Mouse (Mus musculus) liver, embryonic 14.5 days (tissue): ENCODE measurements around the gene Ak5. TPM values are rescaled to one million over a fixed set of nuclear protein-coding genes. Genes with fewer than 3 reads are reported as not detected.
"Not testable (repeated sequence)": the region's sequence is repeated elsewhere in the genome, so short reads cannot be mapped to it uniquely, and the experiment has no call there.

ENCODE experiments used
- ATAC-seq: fragments of 200-750 bp; cut with Nextera tagmentation; 2 replicates; pipeline ENCODE4 v1.8.0; 2017; ENCODE audit warnings: moderate number of reproducible peaks, mild to moderate bottlenecking, moderate library complexity; ENCODE audit not compliant: insufficient read depth
- DNase-seq, 3 experiments: peaks; one replicate each; pipeline ENCODE4 v3.0.0-alpha.2; 2012 to 2013; ENCODE audit warnings: low read depth in 3 of 3, low spot score in 3 of 3
- H3K27ac ChIP-seq: fragments of 300-500 bp; sonication (generic); 2 replicates; pipeline ENCODE4 v1.5.1; 2014; ENCODE audit warnings: moderate library complexity, mild to moderate bottlenecking, control low read depth, inconsistent platforms
- H3K27me3 ChIP-seq: fragments of 300-500 bp; sonication (generic); 2 replicates; pipeline ENCODE4 v1.6.1; 2014; ENCODE audit warnings: mild to moderate bottlenecking, low read length, moderate library complexity; ENCODE audit not compliant: control insufficient read depth, insufficient read depth
- H3K36me3 ChIP-seq: fragments of 300-500 bp; sonication (generic); replicated peaks from 2 replicates; pipeline ENCODE4 v1.6.1; 2014; ENCODE audit warnings: low read depth; ENCODE audit not compliant: control insufficient read depth, insufficient read depth
- H3K4me1 ChIP-seq, 2 experiments: fragments of 200-500 bp in 1 of 2; fragments of 300-500 bp in 1 of 2; sonication (generic) in 1 of 2; replicated peaks; 2 replicates each; pipeline ENCODE4 v1.6.1; 2012 to 2014; ENCODE audit warnings: antibody characterized with exemption in 1 of 2, inconsistent platforms in 1 of 2, low read length in 1 of 2; ENCODE audit not compliant: control insufficient read depth in 2 of 2, insufficient read depth in 2 of 2
- H3K4me2 ChIP-seq: fragments of 300-500 bp; sonication (generic); 2 replicates; pipeline ENCODE4 v1.6.1; 2014; ENCODE audit warnings: low read depth, mild to moderate bottlenecking, control low read depth, moderate library complexity
- H3K4me3 ChIP-seq, 2 experiments: fragments of 200-500 bp in 1 of 2; fragments of 300-500 bp in 1 of 2; sonication (generic) in 1 of 2; 2 replicates each; pipeline ENCODE4 v1.5.1; 2012 to 2014; ENCODE audit warnings: low read depth in 2 of 2, low read length in 2 of 2, mild to moderate bottlenecking in 2 of 2, control low read depth in 1 of 2, inconsistent platforms in 1 of 2, moderate library complexity in 1 of 2; ENCODE audit not compliant: insufficient read depth in 1 of 2
- H3K9ac ChIP-seq: fragments of 300-500 bp; sonication (generic); replicated peaks from 2 replicates; pipeline ENCODE4 v1.6.1; 2014; ENCODE audit warnings: mild to moderate bottlenecking, control low read depth, moderate library complexity
- H3K9me3 ChIP-seq: fragments of 300-500 bp; sonication (generic); 2 replicates; pipeline ENCODE4 v1.6.1; 2016; ENCODE audit warnings: low read length, mixed read lengths; ENCODE audit not compliant: control insufficient read depth
- CTCF ChIP-seq: IDR thresholded peaks from 2 replicates; pipeline ENCODE4 v1.5.1; 2016; ENCODE audit warnings: antibody characterized with exemption, low read depth, control low read depth
- EP300 ChIP-seq: IDR thresholded peaks from 2 replicates; pipeline ENCODE4 v1.6.1; 2016; ENCODE audit warnings: antibody characterized with exemption, low read depth
- WGBS: fragments of 180-500 bp; shearing (Covaris S2); extraction: QIAGEN DNeasy Blood & Tissue Kit; methylation state at CpG from one replicate; pipeline ENCODE4 v1.1.7; 2014; ENCODE audit not compliant: insufficient replicate concordance; 5-methylcytosine and 5-hydroxymethylcytosine counted together
- polyA plus RNA-seq, 2 experiments: library from polyadenylated mRNA; depleted of rRNA in 1 of 2; stranded (reverse) in 1 of 2; unstranded in 1 of 2; fragments of >200 nt; fragmentation: Nextera tagmentation in 1 of 2; extraction: Ambion mirVana in 1 of 2; gene quantifications; 2 replicates each; pipeline versions ENCODE4 v1.2.1 to v1.2.3; 2012 to 2014

The Ak5 gene
- polyA plus RNA-seq, 2 experiments: 0.08 to 0.18 TPM

DNA sequence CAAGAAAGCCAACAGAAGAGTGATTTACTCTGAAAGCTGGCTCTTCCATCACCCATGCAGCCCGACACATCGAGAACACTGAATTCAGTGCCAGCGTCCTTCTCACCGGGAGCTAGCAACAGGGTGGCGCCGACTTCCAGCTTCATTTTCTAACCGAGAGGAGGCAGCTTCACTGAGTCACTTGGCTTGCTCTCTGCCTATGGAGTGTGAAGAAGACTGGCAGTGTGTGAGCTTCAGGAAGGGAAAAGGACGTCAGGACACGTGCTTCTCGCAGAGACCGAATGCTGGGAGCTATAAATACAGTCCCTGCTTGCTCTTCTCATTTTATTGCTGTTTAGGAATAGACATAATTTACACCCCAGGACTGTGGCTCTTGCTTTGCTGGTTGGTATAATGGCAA, 62.3 kb downstream of the Ak5 start:
- no peaks in the 10 kb centered on the region for H3K4me1 ChIP-seq
- no peak for TF ChIP-seq EP300
- TF ChIP-seq CTCF: no peak
- DNase-seq: no peak
- H3K27ac ChIP-seq: no peak overlapping the region
- 71% methylated on average over 11 of the region's 11 CpGs for WGBS
- ATAC-seq: no peak
- no peak overlapping the region for H3K9ac ChIP-seq
- H3K36me3 ChIP-seq: no peaks in the 10 kb centered on the region
- H3K27me3 ChIP-seq: no peaks in the 10 kb centered on the region
- no peaks in the 10 kb centered on the region for H3K9me3 ChIP-seq
- H3K4me3 ChIP-seq: no peak overlapping the region
- H3K4me2 ChIP-seq: no peak overlapping the region

DNA sequence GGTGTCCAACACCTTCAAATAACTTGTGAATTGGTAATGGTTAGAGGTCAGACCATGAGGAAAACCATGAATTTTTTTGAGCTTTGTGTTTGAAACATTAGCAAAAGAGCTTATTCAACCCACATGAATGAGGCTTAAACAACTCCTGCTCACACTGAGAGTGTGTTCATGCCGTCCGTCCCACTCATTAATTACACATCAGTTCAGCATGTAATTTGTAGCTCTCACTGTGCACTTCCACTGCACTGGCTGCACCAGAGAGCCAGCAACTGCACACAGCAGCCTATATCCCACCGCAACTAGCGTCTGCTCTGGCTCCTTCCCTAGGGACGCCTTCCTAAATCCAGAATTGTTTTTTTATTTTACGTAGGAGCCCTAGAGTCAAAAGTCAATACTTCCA, 68.5 kb downstream of the Ak5 start:
- Histone ChIP-seq H3K4me2 (no peak overlapping the region), H3K27me3 (no peaks in the 10 kb centered on the region), H3K36me3 (no peaks in the 10 kb centered on the region), H3K27ac (no peak overlapping the region), H3K9ac (no peak overlapping the region), H3K4me3 (no peak overlapping the region), H3K4me1 (no peaks in the 10 kb centered on the region), H3K9me3 (no peaks in the 10 kb centered on the region)
- TF ChIP-seq CTCF: no peak
- no peak for TF ChIP-seq EP300
- ATAC-seq: no peak
- DNase-seq: no peak
- WGBS: 70% methylated on average over 6 of the region's 6 CpGs

DNA sequence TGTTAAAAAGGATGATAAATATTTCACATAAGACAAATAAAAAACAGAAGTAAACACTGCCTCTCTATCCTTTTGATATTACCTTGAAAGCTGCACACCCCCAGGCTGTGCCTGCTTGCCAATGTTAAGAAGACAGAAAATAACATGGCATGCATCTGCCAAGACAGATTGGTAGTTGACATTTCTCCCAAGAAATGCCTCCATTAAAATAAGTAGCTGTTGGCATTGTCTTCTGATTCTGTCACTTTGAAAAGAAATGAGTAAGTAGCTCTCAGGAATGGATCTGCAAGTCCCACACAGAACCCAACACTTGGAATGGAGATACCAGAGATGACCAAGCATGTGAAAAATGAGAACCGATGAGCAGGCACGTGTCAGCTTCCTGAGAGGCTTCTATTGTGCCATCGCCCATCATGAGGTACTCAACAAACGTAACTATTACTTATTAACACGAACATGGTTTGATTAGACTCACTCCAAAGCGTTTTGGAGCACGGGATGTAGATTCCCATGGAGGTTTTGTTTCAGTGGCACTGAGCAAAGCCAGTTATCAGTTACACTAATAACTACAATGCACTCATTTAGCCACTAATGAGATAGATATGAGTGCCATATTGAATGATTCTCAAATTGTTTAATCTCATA, 71.6 kb downstream of the Ak5 start:
- no peak overlapping the region for H3K4me3 ChIP-seq
- no peak for DNase-seq
- no peaks in the 10 kb centered on the region for H3K9me3 ChIP-seq
- H3K4me2 ChIP-seq: no peak overlapping the region
- no peaks in the 10 kb centered on the region for H3K36me3 ChIP-seq
- H3K27me3 ChIP-seq: no peaks in the 10 kb centered on the region
- H3K4me1 ChIP-seq: no peaks in the 10 kb centered on the region
- no peak for TF ChIP-seq CTCF
- TF ChIP-seq EP300: no peak
- WGBS: 61% methylated on average over 7 of the region's 7 CpGs
- H3K9ac ChIP-seq: no peak overlapping the region
- ATAC-seq: no peak
- no peak overlapping the region for H3K27ac ChIP-seq

DNA sequence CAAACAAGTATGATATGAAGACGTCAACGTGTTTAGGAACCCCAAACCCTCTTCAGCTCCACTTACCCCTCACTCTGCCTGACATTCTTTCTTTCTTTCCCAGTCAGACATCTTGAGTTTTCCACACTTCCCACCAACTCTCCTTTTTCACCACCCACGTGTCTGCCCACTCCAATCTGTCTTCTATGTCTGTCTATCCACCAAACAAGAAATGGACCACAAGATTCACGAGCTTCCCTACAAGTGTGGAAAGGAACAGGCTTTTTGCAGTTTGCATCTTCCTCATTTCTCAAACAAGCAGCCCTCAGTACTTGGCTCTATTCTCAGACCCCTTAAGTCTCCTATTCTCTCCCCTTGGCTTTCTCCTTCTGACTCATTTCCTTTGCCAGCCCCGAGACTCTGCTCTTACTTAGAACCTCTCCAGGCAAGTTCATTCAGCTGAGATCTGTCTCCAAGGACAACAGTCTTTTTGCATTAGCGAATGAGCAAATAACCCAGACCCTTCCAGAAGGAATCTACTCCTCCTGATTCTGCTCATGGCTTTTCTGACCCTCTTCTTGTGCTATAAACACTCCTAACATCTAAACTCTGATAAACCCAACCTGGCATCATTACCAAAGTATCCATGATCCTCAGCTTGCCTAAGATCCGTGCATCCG, 75.3 kb downstream of the Ak5 start:
- no peaks in the 10 kb centered on the region for H3K27me3 ChIP-seq
- WGBS: 41% methylated on average over 8 of the region's 8 CpGs
- no peak overlapping the region for H3K4me3 ChIP-seq

DNA sequence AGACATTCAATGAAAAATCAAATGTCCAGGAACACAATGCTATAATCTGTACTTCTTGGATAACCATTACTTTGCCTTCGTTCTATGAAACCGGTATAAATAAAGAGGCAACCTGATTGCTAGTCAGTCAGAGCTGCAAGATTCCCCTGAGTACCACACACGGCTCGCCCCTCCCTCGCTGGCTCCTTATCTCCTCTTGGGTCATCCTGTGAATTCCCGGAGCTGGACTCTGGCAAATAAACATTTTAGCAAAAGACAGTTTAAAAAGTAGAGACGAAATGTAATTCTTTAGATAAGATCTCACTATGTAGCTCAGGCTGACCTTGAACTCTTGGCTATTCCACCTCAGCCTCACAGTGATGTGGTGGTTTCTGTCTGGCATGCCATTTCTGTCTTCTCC, 77.7 kb downstream of the Ak5 start:
- H3K9me3 ChIP-seq: no peaks in the 10 kb centered on the region
- no peaks in the 10 kb centered on the region for H3K4me1 ChIP-seq
- H3K4me3 ChIP-seq: no peak overlapping the region
- no peaks in the 10 kb centered on the region for H3K36me3 ChIP-seq
- ATAC-seq: no peak
- no peak for DNase-seq
- TF ChIP-seq CTCF (no peak), EP300 (no peak)
- 56% methylated on average over 7 of the region's 7 CpGs for WGBS
- H3K27me3 ChIP-seq: no peaks in the 10 kb centered on the region
- H3K27ac ChIP-seq: no peak overlapping the region
- no peak overlapping the region for H3K9ac ChIP-seq
- no peak overlapping the region for H3K4me2 ChIP-seq

More for the DNA sequence above, 75.3 kb downstream of the Ak5 start:
- H3K4me2 ChIP-seq: no peak overlapping the region
- no peaks in the 10 kb centered on the region for H3K4me1 ChIP-seq
- DNase-seq (no peak), ATAC-seq (no peak)
- no peak overlapping the region for H3K27ac ChIP-seq
- H3K9ac ChIP-seq: no peak overlapping the region
- no peaks in the 10 kb centered on the region for H3K36me3 ChIP-seq
- TF ChIP-seq EP300 (no peak), CTCF (no peak)
- H3K9me3 ChIP-seq: no peaks in the 10 kb centered on the region

DNA sequence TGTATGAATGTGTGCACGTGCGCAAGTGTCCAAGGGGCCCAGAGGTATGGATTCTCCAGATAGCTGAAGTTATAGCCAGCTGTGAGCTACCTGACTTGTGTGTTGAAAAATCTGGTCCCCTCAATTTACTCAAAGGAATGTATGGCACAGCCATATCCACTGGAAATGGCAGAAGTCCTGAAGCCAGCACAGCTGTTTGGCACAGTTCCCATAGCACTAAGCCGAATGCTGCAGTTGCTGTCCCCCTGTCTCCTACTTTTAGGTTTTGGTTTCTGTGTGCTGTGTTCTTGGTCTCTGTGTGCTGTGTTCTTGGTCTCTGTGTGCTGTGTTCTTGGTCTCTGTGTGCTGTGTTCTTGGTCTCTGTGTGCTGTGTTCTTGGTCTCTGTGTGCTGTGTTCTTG, 79.1 kb downstream of the Ak5 start:
- not testable (repeated sequence) for H3K27me3 ChIP-seq, H3K4me1 ChIP-seq, ATAC-seq, H3K27ac ChIP-seq, DNase-seq, H3K4me3 ChIP-seq, H3K4me2 ChIP-seq, H3K36me3 ChIP-seq, H3K9me3 ChIP-seq, H3K9ac ChIP-seq
- WGBS: 80% methylated on average over 3 of the region's 3 CpGs
